Mouse (Mus musculus) ovary, postnatal 10 days (tissue): ENCODE measurements around the gene Rpl3l.
"Not testable (repeated sequence)": the region's sequence is repeated elsewhere in the genome, so short reads cannot be mapped to it uniquely, and the experiment has no call there.

Experiments
- DNase-seq: peaks from one replicate; pipeline ENCODE4 v3.0.0; 2022; ENCODE audit warnings: low spot score

Rpl3l gene

GRCm38 (mm10) chr17:24719494-24720222, 8.0 kb upstream of the Rpl3l start:
- DNase-seq = peak; percentile 92

GRCm38 (mm10) chr17:24720616-24721015, 7.0 kb upstream of the Rpl3l start:
- DNase-seq = not testable (repeated sequence)

GRCm38 (mm10) chr17:24721383-24721955, 6.2 kb upstream of the Rpl3l start:
- not testable (repeated sequence) for DNase-seq

DNA sequence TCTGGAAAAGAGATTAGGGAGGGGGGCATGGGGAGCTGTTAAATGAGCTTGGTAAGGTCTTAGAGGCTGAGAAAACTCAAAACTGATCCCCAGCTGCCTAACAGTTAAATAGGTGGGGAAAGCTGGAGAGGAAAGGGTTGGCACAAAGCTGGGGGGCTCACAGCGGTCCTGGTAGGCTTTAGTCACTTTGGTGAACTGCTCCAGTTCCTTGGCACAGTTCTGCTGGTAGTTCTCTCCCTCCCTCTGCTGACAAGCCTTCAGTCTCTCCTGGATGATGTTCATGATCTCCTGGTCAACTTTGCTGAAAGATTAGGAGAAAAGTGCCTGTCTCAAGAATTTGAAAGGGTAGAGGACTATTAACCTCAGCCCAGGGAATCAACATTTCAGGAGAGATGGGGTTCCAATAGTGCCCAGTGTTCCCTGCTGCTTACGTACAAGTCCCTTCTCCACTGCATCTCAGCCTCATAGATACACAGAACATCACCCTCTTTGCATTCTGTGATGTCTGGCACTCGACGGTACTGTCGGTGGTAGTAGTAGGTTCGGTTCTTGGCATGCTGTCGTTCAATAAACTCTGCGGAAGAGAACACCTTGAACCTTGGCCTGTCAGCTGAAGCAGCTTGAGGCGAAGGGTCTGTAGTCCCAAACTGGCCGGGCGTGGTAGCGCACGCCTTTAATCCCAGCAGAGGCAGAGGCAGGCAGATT, 5.2 kb upstream of the Rpl3l start:
- DNase-seq = no peak

- DNase-seq = no peak
Measured at GRCm38 (mm10) chr17:24723122-24723880, 4.3 kb upstream of the Rpl3l start.

- DNase-seq = no peak
Measured at GRCm38 (mm10) chr17:24723881-24724180, 3.8 kb upstream of the Rpl3l start.

- peak; percentile 97 for DNase-seq
Measured at GRCm38 (mm10) chr17:24724184-24724583, 3.4 kb upstream of the Rpl3l start, which contains the start of gene Ndufb10. Ndufb10 (minus strand) TSS chr17:24724478.

- no peak for DNase-seq
Measured at GRCm38 (mm10) chr17:24725637-24726390, 1.8 kb upstream of the Rpl3l start.

DNA sequence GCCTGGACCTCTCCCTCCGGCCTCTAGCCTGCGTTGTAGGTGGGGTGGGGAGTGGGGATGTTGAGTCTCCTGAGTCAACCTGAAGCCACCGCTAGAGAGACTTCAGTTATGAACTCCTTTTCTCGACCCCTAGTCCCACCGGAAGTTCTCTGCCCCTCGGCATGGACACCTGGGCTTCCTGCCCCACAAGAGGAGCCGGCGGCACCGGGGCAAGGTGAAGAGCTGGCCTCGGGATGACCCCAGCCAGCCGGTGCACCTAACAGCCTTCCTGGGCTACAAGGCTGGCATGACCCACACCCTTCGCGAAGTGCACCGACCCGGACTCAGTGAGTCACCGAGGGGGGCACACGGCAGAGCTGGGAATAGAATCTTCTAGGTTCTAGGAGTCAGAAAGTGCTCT, 564 bp downstream of the Rpl3l start:
- DNase-seq = no peak

DNA sequence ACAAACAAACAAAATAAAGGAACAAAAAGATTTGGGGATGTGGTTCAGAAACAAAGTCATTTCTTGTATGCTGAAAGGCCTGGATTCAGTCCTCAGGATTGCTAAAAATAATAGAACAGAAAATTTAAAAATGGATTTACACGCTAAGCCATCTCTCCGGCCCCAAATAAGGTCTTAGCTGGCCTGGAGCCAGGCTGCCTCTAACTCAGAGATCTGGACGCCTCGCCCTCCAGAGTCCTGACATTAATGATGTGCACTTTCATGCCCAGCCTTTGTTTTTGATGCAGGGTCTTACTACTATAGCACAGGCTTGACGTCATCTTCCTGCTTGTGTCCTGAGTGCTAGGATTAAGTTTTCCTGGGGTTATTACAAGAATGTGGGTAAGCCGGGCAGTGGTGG, 1.4 kb downstream of the Rpl3l start:
- DNase-seq = no peak

- no peak for DNase-seq
Measured at GRCm38 (mm10) chr17:24730787-24731186, 3.2 kb downstream of the Rpl3l start.

- DNase-seq = no peak
Measured at GRCm38 (mm10) chr17:24732233-24732935, 4.8 kb downstream of the Rpl3l start.

DNA sequence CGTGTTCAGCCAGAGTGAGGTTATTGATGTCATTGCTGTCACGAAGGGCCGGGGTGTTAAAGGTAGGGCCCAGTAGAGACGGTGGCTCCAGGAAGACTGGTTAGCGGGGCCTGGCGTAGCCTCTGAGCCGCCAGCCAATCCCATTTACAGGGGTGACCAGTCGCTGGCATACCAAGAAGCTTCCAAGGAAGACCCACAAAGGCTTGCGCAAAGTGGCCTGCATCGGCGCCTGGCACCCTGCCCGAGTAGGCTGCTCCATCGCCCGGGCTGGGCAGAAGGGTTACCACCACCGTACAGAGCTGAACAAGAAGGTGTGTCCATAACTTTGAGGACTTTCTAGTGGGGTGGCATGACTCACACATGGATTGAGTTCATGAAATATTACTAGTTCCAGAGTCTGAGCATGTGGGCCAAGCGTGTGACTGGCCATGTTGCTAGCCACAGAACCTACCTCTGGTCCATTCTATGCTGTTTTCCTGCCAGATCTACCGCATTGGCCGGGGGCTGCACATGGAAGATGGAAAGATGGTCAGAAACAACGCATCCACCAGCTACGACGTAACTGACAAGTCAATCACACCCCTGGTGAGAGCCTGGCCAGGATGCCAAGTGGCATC, 5.9 kb downstream of the Rpl3l start:
- no peak for DNase-seq

DNA sequence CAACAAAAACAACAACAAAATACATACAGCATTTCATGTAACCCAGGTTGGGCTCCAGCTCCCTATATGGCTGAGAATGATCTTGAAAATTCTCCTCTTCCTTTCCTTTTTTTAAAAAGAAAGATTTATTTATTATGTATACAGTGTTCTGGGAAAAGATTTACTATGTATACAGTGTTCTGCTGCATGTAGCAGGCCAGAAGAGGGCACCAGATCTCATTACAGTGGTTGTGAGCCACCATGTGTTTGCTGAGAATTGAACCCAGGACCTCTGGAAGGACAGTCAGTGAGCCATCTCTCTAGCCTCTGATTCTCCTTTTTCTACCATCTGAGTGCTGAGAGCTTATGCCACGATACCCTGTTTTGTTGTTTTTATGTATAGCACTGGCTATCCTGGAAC, 6.9 kb downstream of the Rpl3l start:
- no peak for DNase-seq

- DNase-seq = no peak
Measured at GRCm38 (mm10) chr17:24735446-24735845, 7.8 kb downstream of the Rpl3l start.

GRCm38 (mm10) chr17:24736330-24737051, 8.9 kb downstream of the Rpl3l start, which contains the start of gene Msrb1:
Msrb1 (plus strand) TSS chr17:24736642.
- peak; percentile 79 for DNase-seq

- DNase-seq = no peak
Measured at GRCm38 (mm10) chr17:24737135-24737810, 9.7 kb downstream of the Rpl3l start.

GRCm38 (mm10) chr17:24738238-24738637, 10.6 kb downstream of the Rpl3l start:
- DNase-seq = no peak

- no peak for DNase-seq
Measured at GRCm38 (mm10) chr17:24739926-24740325, 12.3 kb downstream of the Rpl3l start.
